20 mouse cellular contexts compared by ENCODE assay signal in the genomic region with DNA sequence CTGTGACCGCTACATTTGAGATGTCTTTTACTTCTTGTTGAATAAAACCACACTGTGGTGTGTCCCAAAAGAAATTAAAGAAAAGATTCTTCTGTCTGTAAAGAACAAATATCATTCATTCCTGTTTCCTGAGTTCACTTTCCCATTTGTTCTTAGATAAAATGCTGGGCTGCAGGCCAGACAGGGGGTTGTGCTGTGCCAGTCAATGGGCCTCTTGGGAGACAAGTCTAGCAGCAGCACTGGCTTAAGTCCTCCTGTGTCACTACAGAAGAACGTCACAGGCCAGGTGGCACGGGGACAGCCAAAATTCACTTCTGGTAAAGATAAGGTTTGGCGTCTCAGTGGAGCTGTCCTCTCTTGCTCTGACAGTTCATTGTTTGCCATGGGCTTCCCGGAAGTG. TPM values are rescaled to one million over a fixed set of nuclear protein-coding genes. Genes with fewer than 3 reads are reported as not detected.
A peak's percentile ranks its signal among the peaks of the same experiment; 100 is the strongest.
DNase-seq lines count a peak whose midpoint lies in the region; ATAC-seq and TF ChIP-seq lines count a peak whose summit lies in the region.
"Had no signal": no experiment of that assay in that cellular context is flagged by ENCODE, and none has a peak within 500 bp of the region (broad histone marks: within the 10 kb centered on the region; RNA-seq: fewer than 3 reads in every experiment).

No protein-coding gene starts in this region.

- TF ChIP-seq CTCF in hindbrain, postnatal 0 days (IDR thresholded peaks at IDR 0.05; ENCODE audit: low read depth), result no peak
- TF ChIP-seq CTCF in brain, embryonic 14.5 days (IDR thresholded peaks at IDR 0.05; ENCODE audit: borderline replicate concordance, extremely low read depth, insufficient read depth, insufficient read length), result no peak

- peaks cover 9% of the 10 kb centered on the region for H3K4me1 ChIP-seq in hindbrain, postnatal 0 days (ENCODE audit: insufficient read depth, low read length)
- peaks cover 21% of the 10 kb centered on the region for H3K4me1 ChIP-seq in hindbrain, embryonic 16.5 days (ENCODE audit: control insufficient read depth, insufficient read depth, low read depth, low read length)
- peaks cover 17% of the 10 kb centered on the region for H3K4me1 ChIP-seq in heart, embryonic 16.5 days (ENCODE audit: control insufficient read depth, insufficient read depth, low read length)
- H3K4me1 ChIP-seq: megakaryocyte, embryonic 14.5 days had no signal

- no peak overlapping the region for H3K27ac ChIP-seq in hindbrain, postnatal 0 days
- H3K27ac ChIP-seq in hindbrain, embryonic 16.5 days (ENCODE audit: low read depth, low read length), result no peak overlapping the region
- H3K27ac ChIP-seq in heart, embryonic 16.5 days (ENCODE audit: low read length), result peak overlapping the region; percentile 75
- H3K27ac ChIP-seq: embryonic facial prominence, embryonic 13.5 days; hindbrain, embryonic 14.5 days; limb, embryonic 12.5 days; liver, embryonic 14.5 days; neural tube, embryonic 13.5 days had no signal

- ATAC-seq in hindbrain, postnatal 0 days, result no peak
- no peak for ATAC-seq in hindbrain, embryonic 16.5 days
- peak; percentile 83 for ATAC-seq in heart, embryonic 16.5 days (replicated peaks; ENCODE audit: extremely low read depth, insufficient read depth, low FRiP score)

- H3K27me3 ChIP-seq in hindbrain, postnatal 0 days (ENCODE audit: insufficient read depth, low read length), result no peaks in the 10 kb centered on the region
- no peaks in the 10 kb centered on the region for H3K27me3 ChIP-seq in hindbrain, embryonic 16.5 days (replicated peaks; ENCODE audit: control insufficient read depth, insufficient read depth, low read length)
- no peaks in the 10 kb centered on the region for H3K27me3 ChIP-seq in heart, embryonic 16.5 days (ENCODE audit: control insufficient read depth, insufficient read depth, low read length)
- H3K27me3 ChIP-seq: embryonic facial prominence, embryonic 13.5 days; neural tube, embryonic 13.5 days had no signal

- no peaks in the 10 kb centered on the region for H3K9me3 ChIP-seq in hindbrain, postnatal 0 days (ENCODE audit: low read length)
- no peaks in the 10 kb centered on the region for H3K9me3 ChIP-seq in hindbrain, embryonic 16.5 days (ENCODE audit: control insufficient read depth, low read length)
- H3K9me3 ChIP-seq in heart, embryonic 16.5 days (replicated peaks; ENCODE audit: control insufficient read depth, low read length), result no peaks in the 10 kb centered on the region
- H3K9me3 ChIP-seq: embryonic facial prominence, embryonic 13.5 days; G1E; limb, embryonic 12.5 days; megakaryocyte, embryonic 14.5 days; neural tube, embryonic 13.5 days had no signal

- H3K9ac ChIP-seq in hindbrain, postnatal 0 days (replicated peaks; ENCODE audit: low read length), result no peak overlapping the region
- no peak overlapping the region for H3K9ac ChIP-seq in hindbrain, embryonic 16.5 days (ENCODE audit: low read depth, low read length)
- no peak overlapping the region for H3K9ac ChIP-seq in heart, embryonic 16.5 days (ENCODE audit: low read length)
- H3K9ac ChIP-seq: embryonic facial prominence, embryonic 13.5 days; hindbrain, embryonic 14.5 days; limb, embryonic 12.5 days; liver, embryonic 14.5 days; neural tube, embryonic 13.5 days had no signal

- H3K4me2 ChIP-seq in hindbrain, postnatal 0 days (ENCODE audit: low read depth, low read length), result no peak overlapping the region
- no peak overlapping the region for H3K4me2 ChIP-seq in hindbrain, embryonic 16.5 days (ENCODE audit: low read length)
- H3K4me2 ChIP-seq in heart, embryonic 16.5 days (ENCODE audit: low read depth, low read length), result peak overlapping the region; percentile 17; the same call in 1 of the 2 replicates
- H3K4me2 ChIP-seq: embryonic facial prominence, embryonic 13.5 days; hindbrain, embryonic 14.5 days; limb, embryonic 12.5 days; neural tube, embryonic 13.5 days had no signal

- DNase-seq in hindbrain, postnatal 0 days (ENCODE audit: low spot score), result peak; percentile 39
- peak; percentile 53 for DNase-seq in brain, embryonic 14.5 days (ENCODE audit: low read depth)
- DNase-seq in lung, postnatal 10 days, result peak; percentile 36
- no peak for DNase-seq in embryo, embryonic 9.5 days (ENCODE audit: extremely low spot score)
- no peak for DNase-seq in cerebellum, postnatal 4 days (ENCODE audit: low spot score in 2 of 2)
- DNase-seq: cerebellum, adult 11-12 months; gastrocnemius, postnatal 36 days; kidney, adult 8-10 months; layer of hippocampus, postnatal 36 days; thymus, adult 18-20 months had no signal

- no peak overlapping the region for H3K4me3 ChIP-seq in hindbrain, postnatal 0 days (ENCODE audit: low read length)
- H3K4me3 ChIP-seq in hindbrain, embryonic 16.5 days (ENCODE audit: low read length), result no peak overlapping the region
- H3K4me3 ChIP-seq in heart, embryonic 16.5 days (ENCODE audit: low read length), result no peak overlapping the region
- H3K4me3 ChIP-seq: embryonic facial prominence, embryonic 13.5 days; limb, embryonic 12.5 days; megakaryocyte, embryonic 14.5 days; neural tube, embryonic 13.5 days had no signal

- 51% methylated on average over 5 of the region's 5 CpGs for WGBS in hindbrain, postnatal 0 days
- 58% methylated on average over 5 of the region's 5 CpGs for WGBS in hindbrain, embryonic 16.5 days
- WGBS in heart, embryonic 16.5 days, result 27% methylated on average over 5 of the region's 5 CpGs

- no peak for TF ChIP-seq POLR2A in brain, embryonic 14.5 days (IDR thresholded peaks at IDR 0.05; ENCODE audit: borderline replicate concordance, extremely low read depth, insufficient read depth, insufficient read length, poor library complexity, severe bottlenecking)

- H3K36me3 ChIP-seq in hindbrain, postnatal 0 days (ENCODE audit: insufficient read depth, low read length), result no peaks in the 10 kb centered on the region
- no peaks in the 10 kb centered on the region for H3K36me3 ChIP-seq in hindbrain, embryonic 16.5 days (ENCODE audit: control insufficient read depth, insufficient read depth, low read length)
- H3K36me3 ChIP-seq in heart, embryonic 16.5 days (ENCODE audit: control insufficient read depth, insufficient read depth), result no peaks in the 10 kb centered on the region
- H3K36me3 ChIP-seq: embryonic facial prominence, embryonic 13.5 days; G1E; limb, embryonic 12.5 days; neural tube, embryonic 13.5 days had no signal

RNA-seq across cellular contexts. Expression of a gene that starts 44.7 kb away (rescaled TPM):
- 67.9 and 72.1 TPM in 2 replicates for total RNA-seq in hindbrain, postnatal 0 days (2014; rRNA removed)
- polyA plus RNA-seq in hindbrain, postnatal 0 days (2015; fragmentation: Nextera tagmentation; extraction: Ambion mirVana), result 26.5 and 28.2 TPM in 2 replicates
- polyA plus RNA-seq in hindbrain, embryonic 16.5 days (2015; fragmentation: Nextera tagmentation; extraction: Ambion mirVana), result 34.0 and 35.9 TPM in 2 replicates
- 13.2 and 28.1 TPM in 2 replicates for polyA plus RNA-seq in brain, embryonic 14.5 days (2012; rRNA removed)
- polyA plus RNA-seq in heart, embryonic 16.5 days (2015; fragmentation: Nextera tagmentation; extraction: Ambion mirVana), result 6.0 and 6.6 TPM in 2 replicates
- total RNA-seq: common myeloid progenitor, adult 5-6 weeks had no signal

Comparison
In these comparisons a context has a peak if more than half of its experiments do, and no peak if none do; other contexts are left out.
1. DNase-seq: peak in hindbrain, postnatal 0 days (single experiment), brain, embryonic 14.5 days (single experiment) and lung, postnatal 10 days (single experiment); none in embryo, embryonic 9.5 days (single experiment) and cerebellum, postnatal 4 days (0 of 2).